Mouse (Mus musculus) forebrain, postnatal 0 days (tissue): ENCODE results near the gene Fth1. TPM values are rescaled to one million over a fixed set of nuclear protein-coding genes. Genes with fewer than 3 reads are reported as not detected.
"Not testable (repeated sequence)": the region's sequence is repeated elsewhere in the genome, so short reads cannot be mapped to it uniquely, and the experiment has no call there.

Source experiments
- ATAC-seq: fragments of 200-750 bp; cut with Nextera tagmentation; 2 replicates; pipeline ENCODE4 v1.8.0; 2017; ENCODE audit warnings: mild to moderate bottlenecking, moderate library complexity
- DNase-seq: peaks from one replicate; pipeline ENCODE4 v3.0.0-alpha.2; 2015
- H3K27ac ChIP-seq: fragments of 300-500 bp; sonication (generic); 2 replicates; pipeline ENCODE4 v1.5.1; 2014; ENCODE audit warnings: low read depth, mild to moderate bottlenecking, antibody characterized with exemption, low read length, moderate library complexity, mixed read lengths
- H3K27me3 ChIP-seq: fragments of 300-500 bp; sonication (generic); 2 replicates; pipeline ENCODE4 v1.6.1; 2014; ENCODE audit warnings: mild to moderate bottlenecking, low read length, mixed read lengths; ENCODE audit not compliant: insufficient read depth
- H3K36me3 ChIP-seq: fragments of 300-500 bp; sonication (generic); 2 replicates; pipeline ENCODE4 v1.6.1; 2014; ENCODE audit warnings: mild to moderate bottlenecking, moderate library complexity; ENCODE audit not compliant: insufficient read depth
- H3K4me1 ChIP-seq: fragments of 300-500 bp; sonication (generic); 2 replicates; pipeline ENCODE4 v1.6.1; 2014; ENCODE audit warnings: antibody characterized with exemption; ENCODE audit not compliant: insufficient read depth
- H3K4me2 ChIP-seq: fragments of 300-500 bp; sonication (generic); 2 replicates; pipeline ENCODE4 v1.6.1; 2014; ENCODE audit warnings: low read depth, mild to moderate bottlenecking, moderate library complexity
- H3K4me3 ChIP-seq: fragments of 300-500 bp; sonication (generic); 2 replicates; pipeline ENCODE4 v1.5.1; 2014; ENCODE audit warnings: low read depth, low read length, mixed read lengths
- H3K9ac ChIP-seq: fragments of 300-500 bp; sonication (generic); 2 replicates; pipeline ENCODE4 v1.6.1; 2014; ENCODE audit warnings: mild to moderate bottlenecking
- H3K9me3 ChIP-seq: fragments of 300-500 bp; sonication (generic); 2 replicates; pipeline ENCODE4 v1.6.1; 2016; ENCODE audit warnings: low read length
- CTCF ChIP-seq: sonication (generic); IDR thresholded peaks from 2 replicates; pipeline ENCODE4 v1.5.1; 2016; ENCODE audit warnings: antibody characterized with exemption, control low read depth, low read depth
- WGBS: fragments of 180-500 bp; shearing (Covaris S2); extraction: QIAGEN DNeasy Blood & Tissue Kit; methylation state at CpG from one replicate; pipeline ENCODE4 v1.1.7; 2014; 5-methylcytosine and 5-hydroxymethylcytosine counted together
- polyA plus RNA-seq: library from polyadenylated mRNA; unstranded; fragments of >200 nt; fragmentation: Nextera tagmentation; extraction: Ambion mirVana; gene quantifications from 2 replicates; pipeline ENCODE4 v1.2.1, GENCODE M21; 2015
- total RNA-seq: library from RNA; depleted of rRNA; stranded (reverse); fragments of >200 nt; gene quantifications from 2 replicates; pipeline ENCODE4 v1.2.3, GENCODE M21; 2014; rRNA removed

The Fth1 gene
- total RNA-seq (228 and 300 TPM in 2 replicates), polyA plus RNA-seq (2,942 and 2,984 TPM in 2 replicates)

DNA sequence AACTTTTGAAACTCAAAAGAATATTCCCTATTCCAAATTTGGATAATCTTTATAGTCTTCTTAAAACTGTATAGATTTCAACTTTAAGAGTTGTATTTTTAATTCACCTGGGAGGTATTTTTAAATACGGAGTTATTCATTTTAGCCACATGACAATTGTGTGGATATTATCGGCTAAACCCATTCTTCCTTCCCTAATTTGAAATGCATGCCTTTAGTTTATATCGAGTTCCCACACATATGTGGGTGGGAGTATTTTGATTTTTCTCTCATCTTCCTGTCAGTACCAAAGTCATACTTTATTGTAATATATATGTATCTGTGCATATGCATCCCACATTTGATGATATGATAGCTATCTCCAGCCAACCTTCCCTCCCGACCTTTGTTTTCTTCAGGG is at the start of gene Fth1:
Gene Fth1 (plus strand): TSS at position 341 of the 400 bp plus-strand sequence.
- H3K27me3 ChIP-seq, result no peaks in the 10 kb centered on the region
- no peak for DNase-seq
- H3K27ac ChIP-seq, result no peak within 1 kb of the TSS
- no peak for TF ChIP-seq CTCF
- peaks cover 18% of the 10 kb centered on the region for H3K4me1 ChIP-seq
- 94% methylated on average over 4 of the region's 4 CpGs for WGBS
- peaks cover 4% of the 10 kb centered on the region; the same call in 1 of the 2 replicates for H3K36me3 ChIP-seq
- ATAC-seq, result no peak
- H3K9ac ChIP-seq, result no peak within 1 kb of the TSS
- no peak within 1 kb of the TSS for H3K4me2 ChIP-seq
- no peaks in the 10 kb centered on the region for H3K9me3 ChIP-seq
- H3K4me3 ChIP-seq, result no peak within 1 kb of the TSS

DNA sequence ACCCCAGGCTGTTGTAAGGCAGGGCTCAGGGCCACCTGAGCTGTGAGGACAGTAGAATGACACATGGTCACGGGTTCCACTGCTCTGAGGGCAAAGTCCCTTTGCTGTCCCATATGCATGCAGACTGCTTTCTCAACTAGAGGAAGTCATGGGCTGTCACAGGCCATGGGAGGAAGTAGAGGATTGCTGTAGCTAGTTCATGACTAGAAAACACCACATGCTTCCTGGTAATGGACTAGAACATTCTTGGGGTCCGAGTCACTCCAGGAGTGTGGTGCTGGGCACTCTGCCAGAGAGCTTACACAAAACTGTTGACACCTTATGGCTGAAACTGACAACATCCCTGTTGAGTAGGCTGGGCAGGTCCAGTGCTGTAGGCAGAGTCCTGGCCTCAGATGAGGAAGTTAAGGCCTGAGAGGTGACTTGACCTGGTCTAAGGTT is 49.2 kb upstream of the Fth1 start:
- H3K4me1 ChIP-seq, ATAC-seq, H3K36me3 ChIP-seq, H3K9ac ChIP-seq, H3K27me3 ChIP-seq, H3K4me3 ChIP-seq, H3K4me2 ChIP-seq, DNase-seq, H3K9me3 ChIP-seq, H3K27ac ChIP-seq: not testable (repeated sequence)
- WGBS, result 83% methylated on average over 2 of the region's 2 CpGs

DNA sequence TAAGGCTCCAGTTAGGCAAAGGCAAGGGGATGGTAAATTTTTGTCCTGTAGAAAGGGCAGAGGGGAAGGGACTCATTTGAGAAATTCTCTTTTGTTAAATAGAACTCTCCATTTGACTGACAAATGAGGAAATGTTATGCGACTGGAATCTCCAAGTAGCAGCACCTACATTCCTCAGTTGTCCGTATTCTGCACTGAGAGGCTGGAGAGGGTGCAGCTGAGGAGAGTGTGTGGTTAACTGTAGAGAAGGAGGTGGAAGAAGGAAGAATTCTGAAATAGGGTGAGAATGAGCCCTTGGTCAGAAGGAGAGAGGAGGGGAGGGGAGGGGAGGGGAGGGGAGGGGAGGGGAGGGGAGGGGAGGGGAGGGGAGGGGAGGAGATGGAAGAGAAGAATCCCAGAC is 46.5 kb upstream of the Fth1 start:
- no peak for TF ChIP-seq CTCF
- ATAC-seq, result no peak
- H3K36me3 ChIP-seq, result no peaks in the 10 kb centered on the region
- H3K27me3 ChIP-seq, result no peaks in the 10 kb centered on the region
- no peak overlapping the region for H3K4me2 ChIP-seq
- 69% methylated on average over 2 of the region's 2 CpGs for WGBS
- H3K9ac ChIP-seq, result no peak overlapping the region
- no peaks in the 10 kb centered on the region for H3K9me3 ChIP-seq
- H3K27ac ChIP-seq, result no peak overlapping the region
- H3K4me1 ChIP-seq, result no peaks in the 10 kb centered on the region
- no peak for DNase-seq
- no peak overlapping the region for H3K4me3 ChIP-seq

DNA sequence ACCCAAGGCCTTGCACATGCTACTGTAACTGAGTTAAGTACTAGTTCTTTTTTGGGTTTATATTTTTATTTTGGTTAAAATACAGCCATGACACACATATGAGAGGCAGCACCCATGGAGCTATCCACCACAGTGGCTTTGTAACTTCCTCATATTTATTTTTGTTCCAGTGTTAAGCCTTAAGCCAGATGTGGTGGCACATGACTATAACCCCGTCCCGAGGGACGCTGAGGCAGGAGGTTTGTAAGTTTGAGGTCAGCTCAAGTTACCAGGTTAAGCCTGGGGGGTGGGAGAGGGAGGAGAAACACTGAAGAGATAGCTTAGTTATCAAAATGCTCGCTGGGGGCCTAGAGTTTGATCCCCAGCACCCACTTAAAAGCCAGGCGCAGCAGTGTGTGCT is 43.8 kb upstream of the Fth1 start:
- Histone ChIP-seq H3K4me2 (no peak overlapping the region), H3K27ac (no peak overlapping the region), H3K27me3 (no peaks in the 10 kb centered on the region), H3K4me3 (no peak overlapping the region), H3K4me1 (no peaks in the 10 kb centered on the region), H3K9me3 (no peaks in the 10 kb centered on the region), H3K36me3 (no peaks in the 10 kb centered on the region), H3K9ac (no peak overlapping the region)
- DNase-seq (no peak), ATAC-seq (no peak)
- WGBS, result 78% methylated on average over 5 of the region's 5 CpGs
- no peak for TF ChIP-seq CTCF

DNA sequence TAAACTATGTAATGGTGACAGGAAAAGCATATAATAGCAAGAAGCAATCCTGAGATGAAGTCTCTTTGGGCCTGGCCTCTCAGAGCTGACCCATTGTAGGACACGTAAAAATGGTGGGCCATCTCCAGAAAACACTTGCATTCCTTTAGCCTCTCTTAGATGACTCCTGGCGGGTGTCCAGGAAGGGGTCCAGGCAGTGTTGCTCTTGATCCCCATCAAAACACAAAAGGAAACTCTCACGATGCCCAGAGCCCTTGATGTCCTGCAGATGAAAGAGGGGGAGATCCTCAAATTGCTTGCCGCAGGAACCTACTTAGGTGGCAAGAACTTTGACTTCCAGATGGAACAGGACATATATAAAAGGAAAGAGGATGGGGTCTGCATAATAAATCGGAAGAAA is 43.0 kb upstream of the Fth1 start:
- ATAC-seq (no peak), DNase-seq (no peak)
- Histone ChIP-seq H3K4me3 (no peak overlapping the region), H3K4me1 (no peaks in the 10 kb centered on the region), H3K27me3 (no peaks in the 10 kb centered on the region), H3K4me2 (no peak overlapping the region), H3K36me3 (no peaks in the 10 kb centered on the region), H3K9me3 (no peaks in the 10 kb centered on the region), H3K9ac (no peak overlapping the region), H3K27ac (no peak overlapping the region)
- WGBS, result 60% methylated on average over 5 of the region's 5 CpGs
- TF ChIP-seq CTCF, result no peak

DNA sequence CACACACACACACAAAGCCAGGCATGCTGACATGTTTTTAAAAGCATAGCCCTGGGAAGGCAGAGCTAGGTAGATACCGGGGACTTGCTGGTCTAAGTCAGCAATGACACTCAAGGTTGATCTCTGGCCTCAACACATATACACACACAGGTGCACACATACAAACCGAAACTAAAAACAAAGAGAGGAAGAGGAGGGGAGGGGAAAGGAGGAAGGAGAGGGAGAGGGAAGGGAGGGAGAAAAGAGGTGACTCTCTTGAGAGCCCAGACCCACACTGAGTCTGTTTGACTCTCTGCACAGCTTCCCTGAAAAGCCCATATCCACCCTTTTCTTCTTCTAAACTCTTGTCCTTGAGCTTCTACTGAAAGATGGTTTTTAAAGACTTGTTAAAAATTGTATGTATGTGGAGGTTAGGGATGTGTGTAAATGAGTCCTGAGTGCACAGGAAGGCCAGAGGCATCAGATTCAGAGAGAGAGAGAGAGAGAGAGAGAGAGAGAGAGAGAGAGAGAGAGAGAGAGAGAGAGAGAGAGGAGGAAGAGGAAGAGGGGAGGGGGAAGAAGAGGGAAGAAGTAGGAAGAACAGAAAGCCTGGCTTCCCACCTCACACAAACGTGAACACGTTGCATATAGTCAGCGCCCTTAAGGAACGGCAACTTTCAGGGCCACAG is 42.1 kb upstream of the Fth1 start:
- Histone ChIP-seq H3K9ac (no peak overlapping the region), H3K27me3 (no peaks in the 10 kb centered on the region), H3K9me3 (no peaks in the 10 kb centered on the region), H3K4me3 (no peak overlapping the region), H3K36me3 (no peaks in the 10 kb centered on the region), H3K4me1 (no peaks in the 10 kb centered on the region), H3K4me2 (no peak overlapping the region), H3K27ac (no peak overlapping the region)
- TF ChIP-seq CTCF, result no peak
- 79% methylated on average over 6 of the region's 6 CpGs for WGBS
- no peak for DNase-seq
- no peak for ATAC-seq

DNA sequence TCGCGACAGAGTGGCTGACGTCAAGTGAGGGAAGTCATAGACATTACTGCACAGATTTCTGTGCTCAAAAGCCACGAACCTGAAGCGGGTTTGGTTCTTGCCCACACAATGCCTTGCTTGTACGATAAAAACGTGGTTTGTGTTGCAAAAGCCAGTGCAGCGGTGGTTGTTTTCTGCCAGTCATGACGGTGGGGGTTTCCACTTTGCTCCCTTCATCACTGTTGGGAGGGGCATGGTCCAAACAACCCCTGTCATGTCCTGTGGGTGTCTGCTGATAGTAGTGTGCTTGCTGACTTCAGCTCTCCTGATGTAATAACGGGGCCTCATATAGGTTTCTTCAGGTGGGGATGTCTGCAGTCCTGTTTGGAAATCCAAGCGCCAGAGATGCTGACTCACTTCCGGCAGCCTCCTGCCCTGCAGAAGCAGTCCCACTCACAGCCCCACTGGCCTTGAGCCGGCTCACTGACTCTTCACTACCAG is 41.5 kb upstream of the Fth1 start:
- no peaks in the 10 kb centered on the region for H3K9me3 ChIP-seq
- no peak overlapping the region for H3K4me3 ChIP-seq
- H3K4me1 ChIP-seq, result no peaks in the 10 kb centered on the region
- no peak overlapping the region for H3K4me2 ChIP-seq
- 75% methylated on average over 13 of the region's 13 CpGs for WGBS
- H3K27ac ChIP-seq, result no peak overlapping the region
- no peaks in the 10 kb centered on the region for H3K36me3 ChIP-seq
- DNase-seq (no peak), ATAC-seq (no peak)
- no peaks in the 10 kb centered on the region for H3K27me3 ChIP-seq
- H3K9ac ChIP-seq, result no peak overlapping the region
- no peak for TF ChIP-seq CTCF
